Mouse (Mus musculus): ENCODE results near the gene Ap5s1. TPM values are rescaled to one million over a fixed set of nuclear protein-coding genes. Genes with fewer than 3 reads are reported as not detected.

Gene Ap5s1
- total RNA-seq (2021): 10 to 100 TPM; 15.8 to 20.2 TPM
- long read RNA-seq, experiment 1, transcript Ap5s1-203 (3 exons, 1,521 nt): major isoform, 10 of 23 reads
- long read RNA-seq, experiment 1, transcript Ap5s1-205 (2 exons, 868 nt): minor isoform, 8 of 23 reads
- long read RNA-seq, experiment 1, partial matches to known transcripts: 0 of 23 reads
- long read RNA-seq, experiment 1, other reads (novel, unspliced or antisense): 4 of 23 reads
- long read RNA-seq, experiment 2, transcript Ap5s1-205 (2 exons, 868 nt): major isoform, 8 of 18 reads
- long read RNA-seq, experiment 2, transcript Ap5s1-203 (3 exons, 1,521 nt): minor isoform, 7 of 18 reads
- long read RNA-seq, experiment 2, partial matches to known transcripts: 0 of 18 reads
- long read RNA-seq, experiment 2, other reads (novel, unspliced or antisense): 2 of 18 reads

DNA sequence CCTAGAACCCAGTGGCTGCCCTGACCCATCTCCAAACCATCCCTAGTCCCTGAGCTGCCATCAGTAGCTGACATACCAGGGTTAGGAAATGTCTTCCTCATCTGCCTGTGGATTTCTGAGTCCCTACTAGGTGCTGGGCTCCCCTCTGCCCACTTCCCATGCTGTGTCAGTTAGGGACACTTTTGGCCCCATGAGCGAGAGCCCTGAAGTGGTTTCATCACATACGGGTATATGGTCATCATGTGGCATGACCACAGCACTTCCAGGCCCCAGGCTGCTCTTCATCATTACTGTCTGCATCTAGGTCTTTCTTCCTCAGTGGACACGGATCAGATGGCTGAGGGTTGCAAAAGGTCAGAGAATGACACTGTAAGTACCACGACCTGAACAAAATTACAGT is at the start of gene Ap5s1:
Gene Ap5s1 (plus strand): TSS at position 301 of the 400 bp plus-strand sequence.
- DNase-seq (ENCODE audit: low spot score): no peak

DNA sequence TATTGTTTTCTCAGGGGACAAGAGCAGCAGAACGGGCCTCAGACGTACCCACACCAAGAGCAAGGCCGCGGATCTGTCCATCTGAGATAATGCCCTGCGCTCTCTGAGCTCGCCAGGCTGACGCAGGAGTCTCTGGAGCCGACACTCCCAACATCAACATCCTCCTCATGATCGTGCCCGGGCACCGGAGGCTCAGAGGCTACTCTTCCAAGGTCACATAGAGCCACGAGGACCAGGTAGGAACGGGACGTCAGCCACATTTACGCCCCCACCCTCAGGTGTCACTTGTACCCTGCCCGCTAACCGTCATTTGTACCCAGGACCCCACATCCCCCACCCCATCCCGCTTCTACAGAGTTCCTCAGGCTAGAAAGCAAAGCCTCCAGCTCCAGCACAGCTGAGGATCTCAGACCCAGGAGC is 47.4 kb upstream of the Ap5s1 start:
- DNase-seq (ENCODE audit: low spot score): no peak

DNA sequence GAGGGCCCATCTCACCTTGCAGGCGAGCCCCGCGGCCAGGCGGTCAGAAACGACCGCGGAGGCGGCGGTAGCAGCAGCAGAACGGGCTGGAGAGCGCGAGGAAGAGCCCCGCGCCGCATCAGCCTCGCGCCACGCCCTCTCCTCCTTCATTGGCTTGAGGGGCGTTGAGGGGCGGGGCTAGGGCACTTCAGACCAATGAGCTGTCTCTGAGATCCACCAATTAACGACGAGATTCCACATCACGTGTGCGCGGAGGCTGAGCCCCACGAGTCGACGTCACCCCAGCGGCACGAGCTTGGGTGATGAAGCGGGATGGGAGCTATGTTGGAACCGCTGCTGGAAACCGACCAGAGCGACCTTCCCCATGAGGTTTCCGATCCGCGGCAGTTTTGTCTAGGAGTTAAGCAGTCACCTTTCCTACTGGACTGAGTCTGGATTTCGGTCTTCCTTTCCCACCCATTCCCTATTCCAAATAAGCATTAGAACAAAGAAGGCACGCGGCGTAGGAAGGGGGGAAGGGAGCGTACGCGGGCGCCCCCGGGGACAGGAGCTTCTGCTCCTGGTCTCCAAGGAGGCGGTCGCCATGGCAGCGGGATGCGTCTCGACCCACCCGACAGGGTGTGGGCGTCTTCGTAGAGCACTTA is 46.8 kb upstream of the Ap5s1 start, which contains the start of gene 1700037H04Rik:
Gene 1700037H04Rik (minus strand): TSS at position 144 of the 644 bp plus-strand sequence.
- peak; percentile 97 for DNase-seq (ENCODE audit: low spot score)

DNA sequence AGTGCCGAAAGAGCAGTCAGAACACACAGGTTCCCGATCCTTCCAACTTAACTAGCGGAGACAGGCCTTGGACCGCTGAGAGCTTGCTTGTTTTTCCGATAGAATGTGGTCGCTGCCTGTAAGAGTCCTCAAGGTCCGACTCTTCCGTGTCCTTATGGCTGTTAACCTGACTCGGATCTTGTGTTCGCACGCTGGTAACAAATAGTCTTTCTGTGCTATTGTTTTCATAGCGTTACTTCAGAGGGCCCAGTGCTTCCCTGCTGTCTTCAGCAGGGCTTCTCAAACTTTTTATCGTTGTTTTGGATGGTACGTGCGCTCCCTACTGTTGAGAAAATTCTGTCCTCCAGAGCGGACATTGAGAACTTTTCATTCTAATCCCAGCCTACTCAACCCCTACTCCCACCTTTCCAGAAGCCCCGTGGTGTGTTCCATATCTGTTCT is 46.2 kb upstream of the Ap5s1 start:
- peak; percentile 32 for DNase-seq (ENCODE audit: low spot score)

DNA sequence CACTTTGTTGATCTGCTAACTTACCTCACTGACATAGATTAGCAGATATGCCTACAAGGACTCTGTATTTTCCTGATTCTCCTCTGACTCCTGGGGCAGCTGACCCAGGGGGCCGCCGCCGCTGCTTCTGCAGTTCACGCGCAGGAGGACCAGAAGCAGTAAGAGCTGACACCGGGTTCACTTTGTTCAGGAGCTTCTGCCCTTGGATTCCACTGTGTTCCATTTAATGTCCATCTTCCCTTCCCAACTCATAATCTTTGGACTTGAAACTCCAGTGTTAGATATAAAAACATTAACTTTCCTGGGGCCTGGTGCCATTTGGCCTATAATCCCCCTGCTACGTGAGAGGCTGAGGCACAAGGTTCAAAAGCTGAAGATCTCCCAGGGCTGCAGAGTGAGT is 43.0 kb upstream of the Ap5s1 start:
- DNase-seq (ENCODE audit: low spot score): no peak

DNA sequence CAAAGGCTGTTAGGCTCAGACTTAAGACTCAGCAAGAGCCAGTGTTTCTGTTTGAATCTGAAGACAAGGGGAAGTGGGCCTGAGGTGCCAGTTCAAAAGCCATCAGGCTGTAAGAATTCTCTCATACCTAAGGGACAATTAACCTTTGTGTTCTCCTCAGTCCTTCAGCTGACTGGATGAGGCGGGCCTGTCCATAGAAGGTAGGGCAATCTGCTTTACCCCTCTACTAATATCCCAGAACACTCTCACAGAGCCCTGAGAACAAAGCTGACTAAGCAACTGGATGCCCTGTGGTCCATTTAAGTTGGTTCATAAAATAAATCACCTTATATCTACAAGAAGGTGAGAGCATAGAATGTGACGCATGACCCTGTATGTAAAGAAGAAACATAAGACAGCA is 40.7 kb upstream of the Ap5s1 start:
- DNase-seq (ENCODE audit: low spot score): no peak

DNA sequence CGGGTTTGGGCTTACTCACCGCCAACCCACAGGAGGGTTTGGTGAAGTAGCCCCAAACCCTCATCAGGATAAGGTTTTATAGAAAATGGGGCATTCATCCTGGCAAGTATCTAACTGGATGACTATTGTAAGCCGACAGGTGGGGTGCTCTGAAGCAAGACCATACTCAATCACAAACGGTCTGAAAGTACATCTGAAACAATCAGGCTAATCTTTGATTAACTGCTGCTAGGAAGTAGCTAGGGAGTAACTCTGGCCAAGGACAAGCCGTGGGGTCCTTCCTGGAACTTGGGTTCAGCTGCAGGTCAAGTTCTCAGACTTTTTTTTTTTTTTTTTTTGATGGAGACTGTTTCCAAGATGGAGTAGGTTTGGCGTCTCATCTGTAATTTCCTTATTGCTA is 38.9 kb upstream of the Ap5s1 start:
- no peak for DNase-seq (ENCODE audit: low spot score)

DNA sequence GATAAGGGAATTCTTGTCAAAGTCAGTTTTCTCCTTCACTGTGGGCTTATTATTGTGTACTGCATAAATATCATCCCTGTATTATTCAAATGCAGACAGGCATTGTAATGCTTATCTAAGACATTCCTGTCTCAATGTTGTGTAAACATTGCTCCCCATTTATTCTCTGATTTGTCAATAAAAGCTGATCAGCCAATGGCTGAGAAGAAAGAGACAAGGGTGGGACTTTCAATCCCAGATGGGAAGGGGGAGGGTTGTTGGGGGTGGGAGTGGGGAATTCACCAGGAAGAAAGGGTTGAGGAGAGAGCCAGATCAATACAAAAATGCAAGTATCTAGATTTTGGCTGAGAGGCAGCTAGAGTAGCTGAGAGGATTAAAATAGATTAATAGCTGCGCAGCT is 38.0 kb upstream of the Ap5s1 start:
- DNase-seq (ENCODE audit: low spot score): no peak

DNA sequence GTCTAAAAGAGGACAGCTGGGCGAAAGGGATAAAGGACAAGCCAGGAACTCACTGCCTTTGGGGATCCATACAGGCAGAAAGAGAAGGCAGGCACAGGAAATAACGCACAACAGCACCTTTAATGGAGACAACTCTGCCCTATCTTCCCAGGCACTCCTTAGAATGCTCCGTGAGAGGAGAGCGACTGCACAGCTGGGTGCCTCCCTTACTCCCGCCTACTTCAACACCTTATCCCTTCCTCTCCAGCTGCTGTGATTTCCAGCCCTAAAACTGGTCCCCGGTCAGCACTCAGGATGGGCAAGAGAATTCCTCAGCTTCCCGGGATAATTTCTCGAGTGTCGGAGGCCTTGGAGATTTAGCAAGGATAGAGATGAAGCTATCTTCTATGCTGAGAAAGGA is 35.9 kb upstream of the Ap5s1 start:
- DNase-seq (ENCODE audit: low spot score): no peak

DNA sequence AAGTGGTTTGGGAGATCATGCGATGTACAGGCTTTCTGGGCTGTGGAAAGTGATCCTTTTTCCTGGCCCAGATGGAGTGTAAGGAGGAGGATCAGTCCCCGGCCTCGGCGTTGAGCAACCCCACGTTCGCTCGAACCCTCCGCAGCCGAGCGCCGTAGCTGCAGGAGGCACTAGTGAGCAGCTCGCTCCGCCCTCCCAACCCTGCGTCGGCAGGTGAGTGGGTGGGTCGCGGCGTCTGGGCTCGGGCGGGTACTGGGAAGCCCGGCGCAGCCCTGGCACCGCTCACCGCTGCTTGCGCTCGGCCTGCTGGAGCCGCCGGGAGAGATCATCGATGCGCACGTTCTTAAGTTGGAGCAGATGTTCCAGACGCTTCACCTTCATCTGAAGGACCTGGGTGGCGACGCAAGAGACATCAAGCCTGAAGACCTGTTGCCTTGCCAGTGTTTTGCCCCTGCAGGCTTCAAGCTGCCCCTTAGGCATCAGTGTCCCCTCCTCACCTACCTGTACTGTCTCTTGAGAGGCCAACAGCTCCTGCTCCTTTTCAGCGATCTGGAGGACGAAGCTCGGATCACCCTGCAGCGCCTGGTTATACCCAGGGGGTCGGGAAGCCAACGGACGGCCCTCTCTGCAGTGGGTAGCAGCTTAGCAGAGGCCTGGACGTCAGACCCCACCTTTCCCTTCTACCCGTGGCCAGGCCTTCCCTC is 35.3 kb upstream of the Ap5s1 start:
- peak; percentile 60 for DNase-seq (ENCODE audit: low spot score)

DNA sequence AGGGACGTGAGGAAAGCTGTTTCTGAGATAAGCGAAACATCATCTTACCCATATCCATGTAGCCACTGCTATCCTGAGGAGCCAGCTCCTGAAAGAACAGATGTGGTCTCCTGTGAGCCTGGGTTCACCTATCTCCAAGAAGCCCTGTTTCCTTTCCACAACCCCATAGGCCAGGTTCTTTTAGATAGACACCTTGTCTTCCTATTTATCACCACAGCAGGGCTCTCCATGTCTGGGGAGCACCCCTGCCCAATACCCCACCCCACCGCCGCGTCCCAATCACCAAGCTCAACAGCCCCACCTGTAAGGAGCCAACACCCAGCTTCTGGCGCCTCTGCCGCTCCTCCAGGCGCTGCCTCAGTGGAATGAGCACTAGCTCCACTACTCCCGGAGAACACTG is 34.6 kb upstream of the Ap5s1 start:
- no peak for DNase-seq (ENCODE audit: low spot score)

DNA sequence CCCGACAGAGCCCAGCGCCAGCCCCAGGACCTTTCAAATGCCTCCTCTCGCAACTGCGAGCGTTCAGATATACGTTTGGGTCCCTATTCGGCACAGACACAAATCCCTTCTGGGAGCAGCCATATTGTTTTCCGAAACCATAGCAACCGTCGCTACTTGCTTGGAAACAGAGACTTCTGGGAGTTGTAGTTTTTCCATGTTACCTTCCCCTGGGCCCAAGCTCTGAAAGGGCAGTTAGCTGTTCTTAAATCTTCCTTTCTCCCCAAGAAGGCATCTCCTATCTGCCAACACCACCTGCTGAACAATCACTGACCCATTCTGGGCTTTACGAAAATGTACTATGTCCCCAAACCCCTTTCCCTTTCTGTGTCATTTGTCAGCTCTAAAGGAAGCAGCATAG is 32.2 kb upstream of the Ap5s1 start:
- DNase-seq (ENCODE audit: low spot score): peak; percentile 81

DNA sequence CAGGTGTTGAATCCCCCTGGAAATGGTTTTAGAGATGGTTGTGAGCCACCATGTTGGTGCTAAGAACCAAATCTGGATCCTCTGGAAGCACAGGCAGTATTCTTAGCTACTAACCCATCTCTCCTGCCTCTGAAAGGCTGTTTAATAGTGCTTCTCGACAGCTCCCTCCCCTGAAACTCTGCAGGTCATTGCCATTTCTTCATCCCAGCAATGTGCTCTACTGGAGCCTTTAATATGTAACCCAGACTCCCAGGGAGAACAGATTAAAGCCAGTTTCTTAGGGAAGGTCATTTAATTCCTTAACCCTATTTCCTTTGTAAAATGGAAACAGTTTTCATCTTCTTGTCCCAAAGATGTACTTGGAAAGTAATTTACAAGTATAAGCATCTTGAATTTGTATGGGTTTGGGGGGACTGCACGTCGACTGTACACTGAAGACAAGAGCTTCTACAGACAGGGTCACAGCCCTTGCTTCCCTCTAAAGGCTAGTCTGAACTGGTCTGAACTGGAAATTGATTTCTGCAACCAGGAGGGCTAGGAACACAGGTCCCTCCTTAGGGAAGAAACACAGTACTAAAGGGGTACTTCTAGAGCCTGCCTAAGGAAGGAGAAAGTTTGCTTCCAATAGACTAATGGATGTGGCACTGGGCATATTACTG is 31.5 kb upstream of the Ap5s1 start:
- DNase-seq (ENCODE audit: low spot score): no peak

DNA sequence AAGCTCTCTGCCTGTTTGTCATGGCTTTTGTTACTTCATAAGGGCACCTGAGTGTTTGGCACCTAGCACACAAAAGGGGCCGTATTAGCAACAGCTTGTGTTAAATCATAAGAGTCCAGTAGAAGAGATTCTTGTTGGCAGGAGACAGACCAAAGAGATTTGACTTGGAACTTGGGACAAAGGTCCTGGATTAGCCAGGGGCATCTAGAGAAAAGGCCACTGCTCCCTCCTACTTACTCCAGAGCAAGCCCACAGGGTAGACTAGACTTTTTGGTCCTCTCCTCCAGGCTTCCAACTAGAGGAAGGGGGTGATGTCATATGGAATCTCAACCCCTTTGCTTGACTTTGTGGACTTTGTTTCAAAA is 31.0 kb upstream of the Ap5s1 start:
- DNase-seq (ENCODE audit: low spot score): no peak

DNA sequence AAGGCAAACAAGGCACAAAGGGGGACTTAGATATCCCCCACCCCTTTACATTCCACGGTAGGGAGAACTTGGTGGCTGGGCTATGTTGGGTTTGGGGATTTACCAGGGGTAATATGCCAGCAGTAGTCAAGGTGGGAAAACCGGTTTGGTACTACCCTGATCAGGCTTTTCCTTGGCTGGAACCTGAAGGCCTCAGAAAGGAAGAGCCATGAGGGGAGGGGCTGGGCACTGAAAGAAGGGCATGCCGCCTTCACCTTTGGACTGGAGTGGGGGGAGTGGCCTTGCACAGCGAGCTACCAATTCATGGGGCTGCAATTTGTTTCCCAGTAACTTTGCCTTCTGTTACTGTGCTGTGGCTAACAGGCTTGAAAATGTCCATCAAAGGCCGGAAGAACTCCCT is 30.4 kb upstream of the Ap5s1 start:
- no peak for DNase-seq (ENCODE audit: low spot score)

DNA sequence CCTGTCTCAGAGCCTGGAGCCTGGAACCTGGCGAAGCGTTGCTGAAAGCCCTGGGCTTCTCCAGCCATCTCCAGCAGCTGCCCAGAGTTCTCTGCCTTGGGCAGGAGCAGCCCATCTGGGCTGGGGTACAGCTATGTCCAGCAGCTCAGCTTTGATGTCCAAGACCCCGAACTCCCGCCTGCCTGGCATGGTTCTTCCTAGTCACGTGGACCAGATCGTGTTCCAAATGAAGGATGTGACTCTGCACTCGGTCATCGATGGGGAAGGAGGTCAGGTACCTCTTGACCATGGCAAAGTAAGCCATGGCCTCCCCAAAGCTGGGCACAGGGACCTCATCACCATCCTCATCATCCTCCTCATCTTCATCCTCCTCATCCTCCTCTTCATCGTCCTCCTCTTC is 28.9 kb upstream of the Ap5s1 start:
- DNase-seq (ENCODE audit: low spot score): no peak

DNA sequence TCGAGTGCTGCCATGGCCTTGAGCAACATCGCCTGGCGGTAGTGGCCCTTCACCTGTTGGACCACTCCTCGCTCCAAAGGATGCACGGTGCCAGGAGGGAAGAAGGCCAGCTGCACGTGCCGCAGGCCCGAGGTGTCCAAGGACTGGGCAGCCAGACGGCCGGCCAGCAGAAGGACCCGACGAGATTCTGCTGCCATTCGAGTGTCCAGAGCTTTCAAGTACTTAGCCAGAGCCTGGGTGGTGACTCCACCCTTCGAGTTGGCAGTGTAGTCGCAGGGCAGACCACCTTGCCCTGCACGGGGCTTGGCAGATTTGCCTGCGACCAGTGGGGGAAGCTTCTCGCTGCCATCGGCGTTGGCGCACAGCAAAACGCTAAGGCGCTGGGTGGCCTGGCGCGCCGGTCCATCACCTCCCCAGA is 28.0 kb upstream of the Ap5s1 start:
- DNase-seq (ENCODE audit: low spot score): no peak

DNA sequence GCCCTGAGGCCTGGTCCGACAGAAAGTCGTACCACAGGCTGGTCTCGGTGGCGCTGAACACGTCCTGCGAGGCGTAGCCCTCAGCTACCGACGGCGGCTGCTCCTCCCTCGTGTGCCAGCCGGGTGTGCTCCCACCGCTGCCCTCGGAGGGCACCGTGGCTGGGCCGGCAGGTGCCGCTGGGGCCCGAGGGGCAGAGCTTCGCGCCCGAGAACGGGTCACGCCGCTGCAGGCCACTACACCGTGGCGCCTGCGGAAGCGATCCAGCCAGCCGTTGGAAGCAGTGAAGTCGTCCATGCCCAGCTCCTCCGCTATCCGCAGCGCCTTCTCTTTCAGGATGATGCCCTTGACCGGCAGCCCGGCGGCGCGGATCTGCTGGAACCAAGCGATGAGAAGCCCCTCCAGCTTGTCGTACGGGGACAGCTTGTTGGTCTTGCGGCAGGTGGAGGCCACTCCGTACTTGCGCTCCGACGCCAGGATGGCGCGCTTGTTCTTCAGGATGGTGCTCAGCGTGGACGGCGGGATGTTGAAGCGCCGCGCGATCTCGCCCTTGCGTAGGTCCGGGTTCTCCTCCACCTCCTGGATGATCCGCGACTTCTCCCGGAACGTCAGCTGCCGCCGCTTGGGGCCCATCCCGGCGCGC is 27.5 kb upstream of the Ap5s1 start:
- peak; percentile 46 for DNase-seq (ENCODE audit: low spot score)

DNA sequence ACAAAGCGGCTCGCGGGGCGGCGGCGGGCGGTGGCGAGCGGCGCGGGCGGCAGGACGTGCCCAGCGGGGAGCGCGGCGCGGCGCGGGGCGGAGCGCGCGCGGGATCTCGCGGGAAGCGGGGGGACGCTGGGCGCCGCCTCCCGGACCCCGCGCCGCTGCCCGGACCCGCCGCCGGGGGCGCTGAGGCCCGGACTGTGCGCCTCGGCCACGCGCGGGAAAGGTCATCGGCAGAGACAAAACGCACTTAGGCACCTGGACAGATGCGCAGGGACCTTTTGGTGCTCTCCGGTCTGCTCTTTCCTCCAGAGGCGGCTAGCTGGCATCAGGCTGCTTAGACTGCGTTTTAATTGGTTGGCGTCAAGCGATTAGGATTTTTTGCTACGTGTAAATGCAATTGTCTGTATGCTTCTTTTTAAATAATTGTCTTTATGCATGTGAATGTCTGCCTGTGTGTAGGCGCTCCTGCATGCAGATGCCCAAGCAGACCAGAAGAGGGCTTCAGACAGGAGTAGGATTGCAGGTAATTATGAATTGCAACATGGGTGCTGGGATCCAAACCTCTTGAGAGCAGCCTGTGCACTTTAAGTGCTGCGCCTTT is 26.8 kb upstream of the Ap5s1 start, which contains the start of gene Cenpb:
Gene Cenpb (minus strand): TSS at position 78 of the 598 bp plus-strand sequence.
- DNase-seq (ENCODE audit: low spot score): peak; percentile 78

DNA sequence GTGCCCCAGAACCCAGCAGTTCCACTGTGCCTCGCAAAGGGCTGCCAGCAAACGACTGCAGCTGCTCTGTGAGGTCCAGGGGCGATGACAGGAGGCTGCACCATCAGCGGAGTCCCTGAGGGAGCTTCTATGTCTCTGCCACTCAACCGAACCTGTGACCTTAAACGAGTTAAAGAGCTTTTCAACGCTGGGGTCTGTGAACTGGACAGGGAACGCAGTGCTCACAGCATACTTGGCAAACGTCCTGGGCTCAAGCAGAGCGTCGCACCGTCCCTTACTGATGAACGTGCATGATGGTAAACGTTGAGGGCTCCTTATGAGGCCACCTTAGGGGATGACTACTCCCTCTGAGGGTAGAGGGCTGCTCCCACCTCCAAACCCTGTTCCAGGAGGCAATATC is 20.5 kb upstream of the Ap5s1 start:
- DNase-seq (ENCODE audit: low spot score): no peak

Data from gastrocnemius, adult 18-20 months (tissue).